Mouse (Mus musculus) frontal cortex, adult (tissue): ENCODE data around the gene Gm45521.
"Not testable (repeated sequence)": the region's sequence is repeated elsewhere in the genome, so short reads cannot be mapped to it uniquely, and the experiment has no call there.

ENCODE experiments used
- ATAC-seq: cut with Nextera tagmentation; 2 replicates; pipeline ENCODE4 v1.9.2; 2017; ENCODE audit warnings: mild to moderate bottlenecking, moderate library complexity, mixed read lengths; ENCODE audit not compliant: low TSS enrichment

Gene Gm45521

DNA sequence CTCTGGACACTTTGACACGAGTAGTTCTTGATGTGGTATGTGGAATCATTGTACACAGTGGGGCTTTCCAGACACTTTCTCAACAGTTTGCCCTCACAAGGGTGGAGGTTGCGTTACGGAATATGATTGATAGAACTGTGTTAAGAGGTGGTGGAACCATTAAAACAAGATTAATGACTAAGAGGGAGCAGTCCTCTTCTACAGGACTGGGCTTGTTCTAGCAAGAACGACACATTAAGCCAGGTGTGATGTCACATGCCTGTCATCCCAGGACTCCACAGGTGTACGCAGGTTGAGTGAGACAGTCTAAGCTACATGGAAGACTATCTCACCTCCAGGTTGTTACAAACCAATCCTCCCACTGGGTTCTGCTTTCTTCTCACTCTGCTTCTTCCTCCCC, 42.3 kb downstream of the Gm45521 start:
- no peak for ATAC-seq

- no peak for ATAC-seq
Observed at GRCm38 (mm10) chr14:8000247-8000646, 43.2 kb downstream of the Gm45521 start.

GRCm38 (mm10) chr14:8000831-8001685, 44.0 kb downstream of the Gm45521 start:
- ATAC-seq = peak; percentile 45

- peak; percentile 66 for ATAC-seq
Observed at GRCm38 (mm10) chr14:8002432-8003092, 45.5 kb downstream of the Gm45521 start, which contains the start of gene Abhd6. TSS of gene Abhd6 (plus strand) at chr14:8002902.

- ATAC-seq = peak; percentile 52
Observed at GRCm38 (mm10) chr14:8003093-8003670, 46.1 kb downstream of the Gm45521 start.

DNA sequence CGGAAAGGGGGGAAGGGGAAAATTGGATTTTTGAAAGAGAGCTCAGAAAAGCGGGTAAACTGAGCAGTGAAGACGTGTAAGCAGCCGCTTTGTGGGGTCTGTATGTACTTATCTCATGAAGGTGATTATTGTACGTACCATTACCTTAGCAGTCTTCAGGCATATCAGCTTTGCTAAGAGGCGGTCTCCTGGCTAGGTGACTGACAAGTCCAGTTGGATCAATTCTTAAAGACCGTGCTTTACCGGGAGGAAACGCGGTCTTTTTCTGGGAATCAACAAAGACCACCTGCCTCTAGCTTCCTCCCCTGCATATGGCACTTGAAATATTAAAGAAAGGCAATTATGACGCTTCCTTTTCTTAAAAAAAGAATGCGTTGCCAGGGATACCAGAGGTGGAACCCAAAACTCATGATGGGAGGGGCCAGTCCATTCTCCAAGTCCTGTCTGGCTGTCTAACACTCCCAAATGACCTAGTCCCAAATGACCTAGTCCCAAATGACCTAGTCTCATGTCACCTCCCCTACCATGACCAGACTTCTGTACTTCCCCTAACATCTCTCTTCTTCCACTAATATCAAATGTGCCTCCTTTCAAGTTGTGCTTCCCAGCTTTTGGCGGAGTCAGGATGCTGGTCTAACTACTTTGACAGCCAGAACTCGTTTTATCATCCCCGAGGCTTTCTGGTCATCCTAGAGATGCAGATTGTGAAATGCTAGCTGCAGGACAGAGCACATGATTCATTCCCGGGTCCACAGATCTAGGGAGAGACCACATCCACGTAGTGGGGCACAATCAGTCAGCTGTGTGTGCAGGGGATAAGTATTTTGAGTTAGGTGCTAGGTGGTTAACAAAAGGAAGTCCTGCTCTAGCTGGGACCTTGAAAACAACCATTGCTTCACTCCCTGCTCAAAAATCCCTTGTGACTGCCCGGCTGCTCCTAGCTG, 46.9 kb downstream of the Gm45521 start:
- ATAC-seq = no peak

DNA sequence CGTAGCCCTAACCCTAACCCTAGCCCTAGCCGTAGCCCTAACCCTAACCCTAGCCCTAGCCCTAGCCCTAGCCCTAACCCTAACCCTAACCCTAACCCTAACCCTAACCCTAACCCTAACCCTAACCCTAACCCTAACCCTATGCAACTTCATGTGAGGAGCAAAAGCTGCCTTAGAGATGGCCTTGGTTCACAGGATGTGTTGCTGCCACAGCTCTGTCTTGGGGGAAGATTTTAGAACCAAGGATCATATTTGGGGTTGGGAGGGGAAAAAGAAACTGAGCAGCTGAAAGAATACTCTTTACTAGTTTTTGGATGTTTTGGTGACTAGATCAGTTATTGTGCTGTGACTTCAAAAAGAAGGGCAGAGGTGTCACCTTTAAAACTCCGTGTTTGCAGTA, 49.0 kb downstream of the Gm45521 start:
- not testable (repeated sequence) for ATAC-seq

DNA sequence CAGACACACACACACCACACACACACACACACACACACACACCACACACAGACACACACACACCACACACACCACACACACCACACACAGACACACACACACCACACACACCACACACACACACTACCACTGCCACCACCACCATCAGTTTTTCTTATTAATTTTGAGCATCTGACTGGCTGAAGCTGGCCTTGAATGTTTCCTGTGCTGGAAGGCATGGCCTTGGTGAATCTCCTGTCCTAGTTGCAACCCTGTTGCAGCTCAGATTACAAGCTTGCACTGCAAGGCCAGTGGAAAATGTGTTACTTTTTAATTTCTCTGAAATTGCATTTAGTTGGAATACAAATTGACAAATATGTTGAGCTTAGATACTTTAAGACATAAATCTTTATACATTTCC, 50.0 kb downstream of the Gm45521 start:
- ATAC-seq = no peak

DNA sequence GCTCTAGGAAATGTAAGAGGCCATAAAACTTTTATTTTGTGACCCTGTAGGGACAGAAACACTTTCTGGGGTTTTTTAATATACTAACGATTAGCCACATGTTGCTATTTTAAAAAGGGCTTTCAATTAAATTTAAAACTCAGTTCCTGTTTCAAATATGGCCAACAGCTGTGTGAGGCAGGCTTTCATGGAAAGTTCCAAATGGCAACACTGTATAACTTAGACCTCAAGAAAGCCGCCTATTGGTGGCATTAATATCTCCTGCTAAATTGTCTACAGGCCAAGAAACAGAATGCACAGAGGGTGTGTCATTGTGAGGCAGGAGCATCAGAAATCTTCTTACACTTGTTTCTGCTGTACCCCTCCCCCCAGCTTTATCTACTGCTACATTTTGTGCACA, 50.4 kb downstream of the Gm45521 start:
- ATAC-seq = no peak

DNA sequence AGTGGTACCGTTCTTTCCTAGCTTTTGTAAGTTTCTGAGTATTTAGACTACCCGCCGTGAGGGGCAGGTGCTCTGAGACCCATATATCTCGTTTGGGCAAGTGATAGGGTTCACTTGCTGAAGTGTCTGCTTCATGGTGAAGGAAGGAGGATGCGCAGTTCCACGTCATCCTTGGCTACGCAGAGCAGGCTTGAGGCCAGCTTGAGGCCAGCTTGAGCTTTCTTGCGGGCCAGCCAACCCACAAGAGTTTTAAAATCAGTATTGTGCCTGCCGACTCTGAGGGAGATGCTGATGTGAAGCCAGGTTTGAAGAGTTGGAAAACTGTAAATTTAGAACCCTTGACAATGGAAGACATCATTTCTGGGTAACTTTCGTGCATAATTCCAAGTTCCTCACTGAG, 50.8 kb downstream of the Gm45521 start:
- peak; percentile 50 for ATAC-seq
